Mouse (Mus musculus) small intestine, adult 2 months (tissue): ENCODE measurements around the gene Cntnap2. TPM values are rescaled to one million over a fixed set of nuclear protein-coding genes. Genes with fewer than 3 reads are reported as not detected.

Source experiments
- H3K27ac ChIP-seq: fragments of 200-500 bp; 2 replicates; pipeline ENCODE4 v1.5.1; 2012; ENCODE audit warnings: low read depth, low read length, control low read depth, inconsistent platforms; ENCODE audit not compliant: insufficient read depth
- H3K27me3 ChIP-seq: fragments of 200-500 bp; 2 replicates; pipeline ENCODE4 v1.6.1; 2012; ENCODE audit warnings: mild to moderate bottlenecking, moderate library complexity, low read length, inconsistent platforms; ENCODE audit not compliant: control insufficient read depth, insufficient read depth
- H3K36me3 ChIP-seq: fragments of 200-500 bp; 2 replicates; pipeline ENCODE4 v1.6.1; 2012; ENCODE audit warnings: mild to moderate bottlenecking, low read length, control low read depth, inconsistent platforms; ENCODE audit not compliant: control insufficient read depth, insufficient read depth
- H3K4me1 ChIP-seq: fragments of 200-500 bp; 2 replicates; pipeline ENCODE4 v1.6.1; 2012; ENCODE audit warnings: low read length, inconsistent platforms, mixed read lengths; ENCODE audit not compliant: control insufficient read depth, insufficient read depth, insufficient read length
- H3K4me3 ChIP-seq: fragments of 200-500 bp; 2 replicates; pipeline ENCODE4 v1.5.1; 2012; ENCODE audit warnings: low read depth, mild to moderate bottlenecking, control low read depth, inconsistent platforms, low read length, moderate library complexity
- CTCF ChIP-seq: fragments of 200-500 bp; IDR thresholded peaks from 2 replicates; pipeline ENCODE4 v1.5.1; 2012; ENCODE audit warnings: low read depth, mild to moderate bottlenecking, control low read depth, inconsistent platforms, low read length, moderate library complexity, mixed read lengths; ENCODE audit not compliant: insufficient replicate concordance, insufficient read length; ENCODE audit errors: extremely low read depth
- POLR2A ChIP-seq: fragments of 200-500 bp; IDR thresholded peaks from 2 replicates; pipeline ENCODE4 v1.6.1; 2012; ENCODE audit warnings: low read depth, mild to moderate bottlenecking, control low read depth, inconsistent platforms, low read length, moderate library complexity
- WGBS: fragments of 180-500 bp; shearing (Covaris S2); methylation state at CpG from one replicate; pipeline ENCODE4 v1.1.7; 2018; 5-methylcytosine and 5-hydroxymethylcytosine counted together
- polyA plus RNA-seq: library from polyadenylated mRNA; depleted of rRNA; stranded (reverse); fragments of >200 nt; gene quantifications from 2 replicates; pipeline ENCODE4 v1.2.3, GENCODE M21; 2012

The Cntnap2 gene
- polyA plus RNA-seq, 1 experiment, result 0.20 TPM

DNA sequence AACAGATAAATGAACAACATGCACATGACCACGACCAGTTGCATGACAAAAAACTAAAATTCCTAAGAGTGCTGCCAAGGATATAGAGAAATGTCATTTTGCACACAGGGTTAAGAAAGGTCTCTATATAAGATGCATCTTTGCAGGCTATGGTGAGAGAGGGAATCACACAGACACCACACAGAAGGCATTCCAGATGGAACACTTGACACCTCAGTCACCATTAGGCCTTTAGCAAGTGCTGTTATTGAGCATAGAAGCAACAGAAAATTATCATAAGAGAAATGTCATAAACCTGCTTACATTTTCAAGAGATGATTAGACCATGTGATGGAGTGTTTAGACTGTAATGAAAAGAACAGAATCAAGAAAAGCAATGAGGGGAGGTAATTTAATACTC lies 1107.7 kb downstream of the Cntnap2 start:
- 59% methylated on average over 1 of the region's 1 CpGs for WGBS
- TF ChIP-seq CTCF (no peak), POLR2A (no peak)
- H3K27ac ChIP-seq, result no peak overlapping the region
- H3K4me3 ChIP-seq, result no peak overlapping the region
- H3K27me3 ChIP-seq, result no peaks in the 10 kb centered on the region
- no peaks in the 10 kb centered on the region for H3K36me3 ChIP-seq
- no peaks in the 10 kb centered on the region for H3K4me1 ChIP-seq

DNA sequence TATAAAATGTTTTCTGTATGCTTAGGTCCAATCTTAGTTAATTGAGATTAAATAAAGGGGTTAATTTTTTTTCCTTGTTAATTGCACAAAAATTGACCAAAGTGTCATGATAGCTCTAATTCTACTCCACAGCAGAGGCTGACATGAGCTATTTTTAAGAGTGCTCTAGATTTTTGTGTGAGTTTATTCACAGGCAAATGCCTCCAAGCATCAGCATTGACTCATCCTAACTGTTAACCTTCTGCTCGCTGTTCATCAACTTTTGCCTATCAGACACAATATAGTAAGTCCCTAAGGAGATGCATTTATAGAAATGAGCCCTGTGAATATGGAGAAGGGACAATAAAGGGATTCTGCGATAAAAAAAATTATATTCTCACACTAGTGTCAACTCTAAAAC lies 1138.1 kb downstream of the Cntnap2 start:
- Histone ChIP-seq H3K36me3 (no peaks in the 10 kb centered on the region), H3K4me3 (no peak overlapping the region), H3K4me1 (no peaks in the 10 kb centered on the region), H3K27me3 (no peaks in the 10 kb centered on the region), H3K27ac (no peak overlapping the region)
- TF ChIP-seq POLR2A (no peak), CTCF (no peak)
- 87% methylated on average over 2 of the region's 2 CpGs for WGBS

GRCm38 (mm10) chr6:46201828-46202227 lies 1142.7 kb downstream of the Cntnap2 start:
- WGBS, result 76% methylated on average over 4 of the region's 4 CpGs
- TF ChIP-seq CTCF, result no peak
- TF ChIP-seq POLR2A, result no peak
- Histone ChIP-seq H3K27me3 (no peaks in the 10 kb centered on the region), H3K4me1 (no peaks in the 10 kb centered on the region), H3K27ac (no peak overlapping the region), H3K4me3 (no peak overlapping the region), H3K36me3 (no peaks in the 10 kb centered on the region)

DNA sequence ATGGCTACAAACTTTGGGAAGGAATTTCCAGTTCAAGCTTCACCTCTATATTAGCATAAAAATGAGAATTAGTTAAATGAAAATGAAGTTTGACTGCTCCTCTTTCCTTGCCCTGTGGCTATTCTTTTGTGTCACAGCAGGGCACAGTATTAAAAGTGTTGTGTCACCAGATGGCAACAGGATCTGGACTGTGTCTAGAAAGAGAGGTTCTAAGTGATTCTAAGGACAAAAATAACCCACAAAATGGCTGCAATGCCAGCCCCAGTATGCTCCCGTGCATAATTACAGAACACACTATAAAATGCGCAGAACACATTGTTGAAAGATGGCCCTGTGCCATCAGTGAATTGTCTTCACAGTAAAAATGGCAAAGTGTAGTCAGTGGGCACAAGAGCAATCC lies 1146.4 kb downstream of the Cntnap2 start:
- Histone ChIP-seq H3K4me3 (no peak overlapping the region), H3K4me1 (no peaks in the 10 kb centered on the region), H3K27me3 (no peaks in the 10 kb centered on the region), H3K27ac (no peak overlapping the region), H3K36me3 (no peaks in the 10 kb centered on the region)
- WGBS, result 86% methylated on average over 2 of the region's 2 CpGs
- TF ChIP-seq POLR2A (no peak), CTCF (no peak)

GRCm38 (mm10) chr6:46232889-46233288 lies 1173.7 kb downstream of the Cntnap2 start:
- H3K36me3 ChIP-seq, result no peaks in the 10 kb centered on the region

GRCm38 (mm10) chr6:46240349-46240748 lies 1181.2 kb downstream of the Cntnap2 start:
- no peak for TF ChIP-seq POLR2A
- TF ChIP-seq CTCF, result no peak
- Histone ChIP-seq H3K36me3 (no peaks in the 10 kb centered on the region), H3K4me1 (no peaks in the 10 kb centered on the region), H3K4me3 (no peak overlapping the region), H3K27ac (no peak overlapping the region), H3K27me3 (no peaks in the 10 kb centered on the region)
- 55% methylated on average over 2 of the region's 2 CpGs for WGBS

More at GRCm38 (mm10) chr6:46232889-46233288, 1173.7 kb downstream of the Cntnap2 start:
- H3K4me3 ChIP-seq, result no peak overlapping the region
- 77% methylated on average over 1 of the region's 1 CpGs for WGBS
- H3K27me3 ChIP-seq, result no peaks in the 10 kb centered on the region
- H3K27ac ChIP-seq, result no peak overlapping the region
- H3K4me1 ChIP-seq, result no peaks in the 10 kb centered on the region
- no peak for TF ChIP-seq POLR2A
- TF ChIP-seq CTCF, result no peak

- Histone ChIP-seq H3K4me3 (no peak overlapping the region), H3K4me1 (no peaks in the 10 kb centered on the region), H3K36me3 (no peaks in the 10 kb centered on the region), H3K27me3 (no peaks in the 10 kb centered on the region), H3K27ac (no peak overlapping the region)
- WGBS, result 36% methylated on average over 1 of the region's 1 CpGs
- TF ChIP-seq CTCF (no peak), POLR2A (no peak)
These were observed 1204.0 kb downstream of the Cntnap2 start for GRCm38 (mm10) chr6:46263171-46263570.

DNA sequence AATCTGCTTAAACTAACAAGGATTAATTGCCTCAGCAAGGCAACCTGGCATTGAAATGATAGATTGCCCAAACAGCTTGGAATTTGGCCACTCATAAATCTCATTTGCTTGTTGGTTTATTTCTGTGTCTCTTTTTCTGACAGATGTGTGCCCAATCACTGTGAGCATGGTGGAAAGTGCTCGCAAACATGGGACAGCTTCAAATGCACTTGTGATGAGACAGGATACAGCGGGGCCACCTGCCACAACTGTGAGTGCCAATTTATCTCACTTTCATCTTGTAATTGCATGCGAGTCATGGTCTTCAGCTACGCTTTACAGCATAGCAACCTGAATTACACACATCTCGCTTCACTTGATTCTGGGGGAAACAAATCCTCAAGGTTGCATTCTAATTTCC lies 1287.8 kb downstream of the Cntnap2 start:
- Histone ChIP-seq H3K27me3 (no peaks in the 10 kb centered on the region), H3K36me3 (no peaks in the 10 kb centered on the region), H3K4me1 (no peaks in the 10 kb centered on the region), H3K4me3 (no peak overlapping the region), H3K27ac (no peak overlapping the region)
- no peak for TF ChIP-seq CTCF
- no peak for TF ChIP-seq POLR2A
- WGBS, result 66% methylated on average over 5 of the region's 5 CpGs
